Mouse (Mus musculus) thymus, postnatal 0 days (tissue): Measurements from ENCODE around the gene Imp4. TPM values are rescaled to one million over a fixed set of nuclear protein-coding genes. Genes with fewer than 3 reads are reported as not detected.
"Not testable (repeated sequence)": the region's sequence is repeated elsewhere in the genome, so short reads cannot be mapped to it uniquely, and the experiment has no call there.

Experiments
- DNase-seq: peaks from one replicate; pipeline ENCODE4 v3.0.0-alpha.2; 2015; ENCODE audit warnings: low spot score
- polyA plus RNA-seq: library from polyadenylated mRNA; unstranded; fragments of >200 nt; fragmentation: Nextera tagmentation; extraction: Ambion mirVana; gene quantifications from 2 replicates; pipeline ENCODE4 v1.2.1, GENCODE M21; 2015

Gene Imp4
- polyA plus RNA-seq, result 98.7 and 108 TPM in 2 replicates

DNA sequence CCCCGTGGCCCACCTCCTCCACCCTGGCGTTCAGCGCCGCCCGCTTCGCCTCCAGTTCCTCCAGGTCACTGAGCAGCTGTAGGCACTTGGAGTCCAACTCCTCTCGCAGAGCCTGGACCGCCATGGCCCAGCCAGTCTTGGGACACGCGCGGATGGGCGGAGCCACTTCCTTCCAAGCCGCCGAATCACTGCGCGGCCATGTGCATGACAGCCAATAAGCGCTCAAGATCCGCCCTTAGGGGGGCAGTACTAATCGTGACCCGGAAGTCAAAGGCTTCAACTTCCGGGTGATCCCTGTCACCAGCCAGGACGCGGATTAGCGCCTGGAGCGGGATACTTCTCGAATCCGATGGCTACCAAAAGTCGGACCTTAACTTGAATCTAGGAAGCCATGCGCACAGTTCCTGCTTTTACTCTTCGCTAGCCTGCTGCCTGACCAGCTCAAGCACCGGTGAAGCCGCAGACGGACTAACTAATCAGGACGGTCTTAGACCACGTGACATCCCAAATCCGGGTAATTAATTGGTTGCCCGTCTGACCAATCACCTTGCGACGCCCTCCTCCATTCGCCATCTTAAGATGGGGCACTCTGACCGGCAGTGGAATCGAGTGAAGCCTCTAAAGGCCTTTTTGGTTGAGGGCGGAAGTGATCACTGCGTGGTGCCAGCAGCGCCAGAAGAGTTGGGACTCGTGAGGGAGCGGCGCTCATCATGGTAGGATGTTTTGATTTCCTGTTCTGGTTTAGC lies at the start of gene Imp4, which contains the start of gene Ccdc115:
Imp4 (plus strand) TSS at position 637 of the 746 bp plus-strand sequence.
Ccdc115 (minus strand) TSS at position 458 of the 746 bp plus-strand sequence.
- peak; percentile 98 for DNase-seq

DNA sequence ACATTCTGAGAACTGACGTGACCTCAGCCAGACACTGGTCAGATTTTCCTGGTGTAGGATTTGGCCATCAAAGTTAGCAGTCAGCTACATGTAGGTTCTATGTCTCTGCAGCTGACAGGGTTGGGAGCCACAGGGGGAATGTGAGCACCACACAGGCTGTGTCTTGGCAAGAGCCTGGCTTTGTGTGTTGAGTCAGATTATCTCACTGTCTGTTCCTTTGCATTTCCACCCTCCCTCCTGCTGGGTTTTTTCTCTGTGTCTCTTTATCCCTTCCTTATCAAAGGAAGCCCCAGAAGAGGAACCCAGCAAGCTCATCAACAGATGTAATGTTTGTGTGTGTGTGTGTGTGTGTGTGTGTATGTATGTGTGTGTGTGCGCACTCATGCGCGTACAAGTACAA lies 43.3 kb upstream of the Imp4 start:
- no peak for DNase-seq

DNA sequence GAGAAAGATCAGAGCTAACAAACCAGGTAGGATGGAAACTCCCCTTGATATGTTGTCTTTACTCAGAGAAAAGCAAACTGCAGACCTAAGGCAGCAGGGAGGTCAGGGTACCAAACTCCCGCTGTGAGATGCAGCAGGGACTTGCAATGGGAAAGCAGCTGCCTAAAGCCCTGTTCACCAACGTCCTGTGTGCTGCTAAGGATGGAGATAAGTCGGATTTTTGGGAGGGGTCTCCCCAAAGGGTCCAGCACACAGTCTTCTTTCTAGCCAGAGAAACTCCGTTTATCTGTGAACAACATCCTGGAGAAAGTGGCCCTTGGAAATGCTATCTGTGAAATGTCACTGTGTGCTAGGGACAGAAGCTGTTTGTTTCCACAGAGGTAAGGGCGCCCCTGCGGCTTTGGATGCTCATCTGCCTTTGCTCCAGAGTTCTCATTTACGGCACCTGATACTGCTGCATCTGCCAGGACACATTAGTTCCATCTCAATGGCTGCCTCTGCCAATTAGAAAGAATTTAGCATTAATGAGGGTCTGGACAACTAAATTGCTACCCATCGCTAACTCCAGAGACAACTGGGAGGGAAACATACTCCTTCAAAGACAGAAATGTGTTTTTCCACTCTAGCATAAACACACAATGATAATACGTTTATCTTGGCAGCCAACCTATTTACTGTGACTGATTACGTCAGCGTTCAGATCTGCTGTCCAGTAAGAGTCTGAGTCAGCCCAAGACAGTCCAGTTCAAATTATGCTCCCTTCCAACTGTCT lies 40.3 kb upstream of the Imp4 start:
- DNase-seq, result no peak

DNA sequence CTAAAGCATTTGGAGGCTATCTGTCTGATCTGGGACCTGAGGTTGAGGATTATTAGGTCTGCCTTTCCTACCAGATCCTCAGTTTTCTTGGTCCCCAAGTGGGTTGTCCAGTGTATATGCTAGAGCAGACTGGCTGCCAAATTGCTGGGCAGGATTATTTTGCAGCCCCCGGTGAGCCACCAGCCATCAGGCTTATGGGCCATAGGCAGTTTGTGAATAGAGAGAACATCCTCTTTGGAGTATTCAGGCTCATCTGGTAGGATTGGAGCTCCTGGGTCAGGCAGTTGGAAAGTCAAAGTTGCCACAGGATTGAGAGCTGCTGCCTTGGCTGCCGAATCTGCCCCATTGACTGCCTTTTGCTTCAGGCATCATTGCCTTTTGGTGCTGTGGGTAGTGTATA lies 11.2 kb upstream of the Imp4 start:
- no peak for DNase-seq

DNA sequence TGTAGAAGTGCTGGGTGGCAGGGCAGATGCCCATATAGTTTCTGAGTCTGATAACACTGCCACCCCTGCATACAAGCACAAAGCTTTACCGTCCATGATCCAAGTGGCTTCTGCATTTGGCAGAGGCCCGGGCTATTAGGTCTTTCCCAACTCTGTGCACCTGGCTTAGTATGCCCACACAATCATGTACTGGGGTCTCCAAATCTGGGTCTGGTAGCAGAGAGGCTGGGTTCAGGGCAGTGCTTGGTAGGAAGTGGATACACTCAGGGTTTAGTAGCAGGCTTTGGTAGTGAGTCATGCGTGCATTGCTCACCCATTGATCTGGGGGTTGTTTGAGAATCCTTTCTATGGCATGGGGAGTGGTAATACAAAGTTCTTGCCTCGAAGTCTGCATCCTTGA lies 10.4 kb upstream of the Imp4 start:
- DNase-seq, result no peak

DNA sequence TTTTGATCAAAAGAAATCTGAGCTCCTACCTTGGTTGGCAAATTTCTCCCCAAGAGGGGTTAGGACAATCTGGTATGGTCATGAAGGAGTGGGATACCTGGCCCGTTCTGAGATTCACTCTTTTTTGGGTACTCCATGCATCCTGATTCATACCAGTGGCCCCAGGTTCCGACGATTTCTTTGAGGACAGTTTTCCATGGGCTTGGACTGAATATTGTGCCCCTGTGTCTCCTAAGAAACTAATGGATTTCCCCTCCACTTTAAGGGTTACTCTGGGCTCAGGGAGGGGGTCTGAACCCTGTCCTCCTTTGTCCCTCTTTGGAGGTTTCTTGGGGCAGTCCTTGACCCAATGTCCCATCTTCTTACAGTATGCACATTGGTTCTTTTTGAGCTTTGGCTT lies 8.7 kb upstream of the Imp4 start:
- no peak for DNase-seq

DNA sequence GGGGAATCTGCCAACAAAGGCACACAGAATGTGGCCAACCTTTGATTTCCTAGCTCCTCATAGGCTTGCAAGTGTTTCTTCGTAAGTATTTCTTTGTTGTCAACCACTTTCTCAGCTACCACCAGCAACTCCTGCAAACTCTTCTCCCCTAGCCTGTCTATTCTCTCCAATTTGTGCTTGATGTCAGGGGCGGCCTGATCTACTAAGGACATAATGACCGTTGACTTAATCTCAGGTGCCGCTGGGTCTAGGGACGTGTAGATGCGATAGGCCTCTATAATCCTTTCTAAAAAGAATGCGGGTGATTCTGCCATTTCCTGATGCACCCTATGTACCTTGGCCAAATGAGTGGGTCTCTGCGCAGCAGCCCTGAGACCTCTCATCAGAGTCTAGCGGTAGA lies 8.2 kb upstream of the Imp4 start:
- no peak for DNase-seq

DNA sequence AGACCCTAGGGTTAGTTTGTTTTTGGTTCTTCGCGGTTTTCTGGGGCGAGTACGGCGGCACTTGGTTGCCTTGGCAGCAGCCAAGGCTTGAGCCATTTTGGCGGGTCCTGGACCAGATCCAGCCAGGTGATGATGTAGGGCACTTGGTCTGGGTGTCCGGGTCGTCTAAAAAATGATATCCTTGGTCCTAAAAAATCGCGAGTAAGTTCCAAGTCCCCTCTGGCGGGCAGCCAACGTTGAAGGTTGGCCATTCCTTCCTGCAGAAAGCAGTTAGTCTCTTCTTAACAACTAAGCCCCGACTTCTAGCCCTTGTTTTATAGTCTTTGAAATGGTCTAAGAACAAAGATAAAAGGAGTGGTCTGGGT lies 7.3 kb upstream of the Imp4 start:
- DNase-seq, result no peak

DNA sequence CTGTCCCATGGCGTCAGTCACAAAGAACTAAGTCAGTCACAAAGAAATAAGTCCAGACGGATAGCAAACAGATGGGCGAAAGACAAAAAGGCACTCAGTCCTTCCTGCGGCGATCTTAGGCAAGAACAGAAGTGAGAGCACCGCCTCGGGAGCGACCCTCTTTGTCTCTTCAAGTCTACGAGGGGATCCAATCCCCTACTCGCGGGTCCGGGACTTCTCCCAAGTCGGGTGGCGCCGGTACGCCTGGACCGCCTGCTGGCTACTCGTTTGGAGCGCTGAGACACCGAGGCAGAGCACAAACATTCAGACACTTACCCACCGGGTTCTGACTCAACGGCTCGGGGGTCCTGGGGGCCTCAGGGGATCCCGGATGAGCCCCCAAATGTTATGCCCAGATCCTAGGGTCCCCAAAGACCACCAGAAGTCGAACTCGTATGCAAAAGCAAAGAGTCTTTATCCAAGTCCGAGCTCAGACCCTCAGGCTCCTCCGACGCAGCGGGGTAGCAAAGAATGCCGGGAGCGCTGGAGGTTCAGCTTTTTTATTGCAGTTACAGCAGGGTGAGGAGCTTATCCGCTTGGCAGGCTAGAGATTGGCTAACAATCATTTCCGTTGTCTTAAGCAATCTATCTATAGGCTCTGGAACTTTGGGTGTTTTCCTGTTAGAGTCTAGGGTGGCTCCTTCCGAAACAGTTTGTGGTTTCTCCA lies 6.7 kb upstream of the Imp4 start:
- peak; percentile 71 for DNase-seq

DNA sequence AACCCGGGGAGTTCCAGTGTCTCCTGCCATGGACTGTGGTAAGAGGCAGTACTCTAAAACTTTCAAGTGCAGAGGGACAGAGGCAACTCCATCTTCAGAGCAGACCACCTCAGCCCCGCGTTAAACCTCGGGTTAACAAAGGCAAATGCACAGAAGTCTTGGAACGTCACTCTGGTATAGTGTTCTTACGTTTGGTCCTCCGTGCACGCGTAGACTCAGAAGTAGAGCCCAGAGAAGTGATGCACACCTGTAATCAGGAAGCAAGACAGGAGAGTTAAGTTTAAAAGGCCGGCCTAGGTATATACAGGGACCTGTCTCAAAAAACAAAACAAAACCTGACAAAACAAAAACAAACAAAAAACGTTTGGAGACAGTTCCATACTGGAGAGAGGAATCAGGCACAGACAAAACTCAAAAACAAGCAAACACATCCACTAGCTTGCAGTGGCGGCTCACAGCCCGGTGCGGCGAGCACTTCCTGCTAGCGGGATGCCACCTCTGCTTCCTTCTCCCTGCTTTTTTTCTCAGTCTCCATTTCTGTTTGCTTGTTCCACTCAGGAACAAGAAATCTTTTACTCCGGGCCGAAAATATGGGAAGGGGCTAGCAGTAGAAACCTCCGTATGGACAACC lies 5.6 kb upstream of the Imp4 start:
- DNase-seq, result peak; percentile 59

DNA sequence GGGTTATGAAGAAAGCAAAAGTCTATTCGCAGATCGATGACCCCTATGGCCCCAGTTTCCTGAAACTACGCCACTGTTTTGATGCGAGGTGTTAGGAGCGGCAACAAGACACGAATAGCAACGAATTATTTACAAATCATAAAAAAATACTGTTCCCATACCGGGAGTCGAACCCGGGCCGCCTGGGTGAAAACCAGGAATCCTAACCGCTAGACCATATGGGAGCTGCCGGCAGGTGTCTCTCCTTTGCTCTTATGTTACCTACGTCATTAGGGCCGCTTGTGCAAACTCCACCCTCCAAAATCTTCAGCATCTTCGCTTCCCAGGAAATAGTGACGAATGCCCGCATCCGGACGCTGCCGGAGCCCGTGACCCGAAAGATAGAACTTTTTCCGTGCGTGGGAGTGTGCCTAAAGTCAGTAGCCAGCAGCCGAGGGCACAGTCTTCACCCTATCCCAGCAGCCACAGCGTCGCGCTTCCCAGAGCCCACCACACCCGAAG lies 4.9 kb upstream of the Imp4 start:
- DNase-seq, result peak; percentile 89

DNA sequence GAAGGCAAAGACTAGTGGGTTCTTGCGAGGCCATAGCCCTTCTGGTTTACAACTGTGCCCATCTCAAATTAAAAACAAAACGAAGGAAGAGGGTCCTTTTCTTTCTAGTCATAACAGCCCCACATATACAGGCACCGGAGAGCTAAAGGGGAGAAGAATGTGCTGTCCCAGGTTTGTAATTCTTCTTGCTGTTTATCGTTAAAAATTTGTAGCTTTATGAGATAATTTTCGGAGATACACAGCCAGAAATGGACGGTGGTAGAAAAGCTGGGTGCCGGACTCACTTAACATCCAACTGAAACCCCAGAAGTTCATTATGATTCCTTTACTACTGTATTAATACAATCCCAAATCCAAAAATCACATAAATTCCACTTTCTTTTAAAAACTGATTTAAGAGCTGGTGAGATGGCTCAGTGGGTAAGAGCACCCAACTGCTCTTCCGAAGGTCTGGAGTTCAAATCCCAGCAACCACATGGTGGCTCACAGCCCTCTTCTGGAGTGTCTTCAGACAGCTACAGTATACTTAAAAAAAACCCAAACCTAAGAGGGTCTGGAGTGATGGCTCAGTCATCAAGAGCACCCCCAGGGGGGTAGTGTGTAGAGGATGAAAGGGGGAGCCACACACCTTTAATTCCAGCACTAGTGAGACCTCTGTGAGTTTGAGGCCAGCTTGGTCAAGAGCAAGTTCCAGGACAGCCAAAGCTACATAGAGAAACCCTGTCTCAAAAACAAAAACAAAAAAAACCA lies 4.1 kb upstream of the Imp4 start:
- no peak for DNase-seq

DNA sequence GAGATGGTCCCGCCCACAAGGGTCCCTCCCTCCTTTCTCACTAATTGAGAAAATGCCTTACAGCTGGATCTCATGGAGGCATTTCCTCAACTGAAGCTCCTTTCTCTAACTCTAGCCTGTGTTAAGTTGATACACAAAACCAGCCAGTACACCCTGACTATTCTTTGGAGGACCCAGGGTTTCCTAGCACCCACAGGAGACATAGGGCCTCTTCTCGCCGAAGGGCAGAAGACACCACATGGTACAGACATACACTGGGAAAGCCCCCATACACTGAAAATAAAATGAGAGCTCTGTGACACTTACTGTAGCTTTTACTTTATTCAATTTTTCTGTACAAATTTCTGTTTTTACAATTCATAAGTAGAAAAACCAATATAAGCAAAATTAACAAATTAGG lies 3.3 kb upstream of the Imp4 start:
- DNase-seq, result no peak

DNA sequence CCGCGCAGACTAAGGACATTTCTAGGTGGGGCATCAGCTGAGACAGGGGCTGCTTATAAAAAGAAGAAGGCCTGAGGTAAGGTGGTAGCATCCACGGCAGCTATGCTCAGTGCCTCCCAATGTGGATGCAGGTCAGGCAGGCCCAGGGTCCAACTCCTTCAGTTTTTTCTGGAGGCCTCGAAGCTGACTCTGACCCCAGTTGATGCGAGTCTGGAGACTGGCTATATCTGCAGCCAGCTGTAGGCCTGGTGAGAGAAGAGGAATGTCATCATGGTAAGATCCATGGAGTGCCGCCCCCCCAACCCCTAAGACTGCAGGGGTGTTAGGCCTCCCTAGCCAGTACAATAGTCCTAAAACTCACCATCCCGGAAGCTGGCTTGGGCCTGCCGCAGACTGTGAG lies 2.3 kb upstream of the Imp4 start:
- DNase-seq, result not testable (repeated sequence)

DNA sequence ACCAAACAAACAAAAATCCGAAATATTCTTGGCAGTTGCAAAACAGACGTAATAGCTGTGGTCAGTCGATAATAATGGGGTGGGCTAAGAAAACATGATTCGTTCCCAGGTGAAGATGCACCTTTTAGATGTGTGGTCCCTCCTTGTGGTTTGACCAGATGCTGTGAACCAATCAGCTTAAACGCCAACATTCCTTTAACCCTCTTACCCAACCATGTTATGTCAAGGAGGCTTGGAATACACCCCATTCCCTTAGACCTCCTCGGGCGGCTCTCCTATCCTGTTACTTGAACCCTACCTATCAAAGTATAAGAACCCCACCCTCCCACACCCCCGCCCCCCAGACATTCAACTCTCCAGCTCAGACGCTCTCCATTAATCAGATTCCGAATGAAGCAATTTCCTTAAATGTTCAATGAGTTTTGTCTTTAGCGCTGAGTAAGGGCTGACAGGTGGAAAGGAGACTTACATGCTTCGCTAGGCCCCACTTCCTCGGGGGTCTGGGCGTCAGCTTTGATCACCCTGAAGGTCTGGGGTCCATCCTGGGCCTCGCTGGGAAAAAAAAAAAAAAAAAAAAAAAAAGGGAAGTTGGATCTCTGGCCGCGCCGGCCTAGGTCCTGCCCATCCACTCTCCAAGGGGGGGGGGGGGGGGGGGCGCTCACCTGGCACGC lies 1.1 kb upstream of the Imp4 start:
- DNase-seq, result no peak

DNA sequence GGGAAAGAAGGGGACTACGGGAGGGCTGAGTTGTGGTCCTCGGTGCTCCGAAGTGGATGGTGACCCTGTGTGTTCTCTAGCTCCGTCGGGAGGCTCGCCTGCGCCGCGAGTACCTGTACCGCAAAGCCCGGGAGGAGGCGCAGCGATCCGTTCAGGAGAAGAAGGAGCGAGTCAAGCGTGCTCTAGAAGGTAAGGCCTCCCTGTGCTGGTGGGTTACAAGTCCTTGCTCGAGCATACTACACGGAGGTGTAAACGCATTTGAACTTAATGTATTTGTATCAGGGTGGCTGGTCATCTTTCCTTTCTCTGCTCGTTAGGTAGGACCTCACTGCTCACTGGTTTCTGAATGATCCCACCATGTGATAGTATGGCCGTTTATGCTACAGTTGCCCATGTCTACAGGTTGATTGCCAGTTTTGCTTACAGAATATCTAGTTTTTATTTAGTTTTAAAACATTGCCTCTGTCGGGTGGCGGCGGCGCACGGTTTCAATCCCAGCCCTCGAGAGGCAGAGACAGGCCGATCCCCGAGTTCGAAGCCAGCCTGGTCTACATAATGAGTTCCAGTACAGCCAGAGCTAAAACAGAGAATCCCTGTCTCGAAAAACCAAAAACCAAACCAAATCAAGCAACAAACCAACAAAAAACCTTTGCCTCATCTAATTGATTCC lies 445 bp downstream of the Imp4 start:
- no peak for DNase-seq

DNA sequence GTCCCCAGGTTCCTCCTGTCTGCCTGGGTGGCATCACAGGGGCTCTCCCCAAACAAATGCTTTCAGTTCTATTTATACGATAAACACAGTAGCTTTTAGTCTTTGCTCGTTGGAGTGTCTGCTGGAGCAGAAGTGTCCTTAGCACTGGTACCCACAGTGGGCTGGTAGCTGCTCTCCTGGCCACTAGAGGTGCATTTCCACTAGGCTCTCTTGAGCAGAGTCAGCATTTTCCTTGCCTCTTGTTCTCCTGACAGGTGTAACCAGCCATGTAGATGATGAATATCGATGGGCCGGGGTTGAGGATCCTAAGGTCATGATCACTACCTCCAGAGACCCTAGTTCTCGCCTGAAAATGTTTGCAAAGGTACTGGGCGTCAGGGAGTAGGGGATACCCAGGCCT lies 3.5 kb downstream of the Imp4 start:
- no peak for DNase-seq

DNA sequence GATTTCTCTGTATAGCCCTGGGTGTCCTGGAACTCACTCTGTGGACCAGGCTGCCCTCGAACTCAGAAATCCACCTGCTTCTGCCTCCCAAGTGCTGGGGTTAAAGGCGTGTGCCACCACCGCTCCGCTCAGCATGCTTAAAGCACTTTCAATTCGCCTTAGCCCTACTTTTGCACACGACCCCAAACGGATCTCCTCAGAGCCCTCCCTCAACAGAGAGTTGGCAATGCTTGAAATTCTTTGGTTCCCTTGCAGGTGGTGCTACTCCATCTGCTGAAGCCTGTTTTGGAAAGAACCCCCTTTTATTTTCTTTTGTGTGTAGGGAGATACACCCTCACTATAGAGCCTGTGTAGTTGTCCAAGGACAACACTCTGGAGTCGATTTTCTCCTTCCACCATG lies 18.8 kb downstream of the Imp4 start:
- DNase-seq, result peak; percentile 64

DNA sequence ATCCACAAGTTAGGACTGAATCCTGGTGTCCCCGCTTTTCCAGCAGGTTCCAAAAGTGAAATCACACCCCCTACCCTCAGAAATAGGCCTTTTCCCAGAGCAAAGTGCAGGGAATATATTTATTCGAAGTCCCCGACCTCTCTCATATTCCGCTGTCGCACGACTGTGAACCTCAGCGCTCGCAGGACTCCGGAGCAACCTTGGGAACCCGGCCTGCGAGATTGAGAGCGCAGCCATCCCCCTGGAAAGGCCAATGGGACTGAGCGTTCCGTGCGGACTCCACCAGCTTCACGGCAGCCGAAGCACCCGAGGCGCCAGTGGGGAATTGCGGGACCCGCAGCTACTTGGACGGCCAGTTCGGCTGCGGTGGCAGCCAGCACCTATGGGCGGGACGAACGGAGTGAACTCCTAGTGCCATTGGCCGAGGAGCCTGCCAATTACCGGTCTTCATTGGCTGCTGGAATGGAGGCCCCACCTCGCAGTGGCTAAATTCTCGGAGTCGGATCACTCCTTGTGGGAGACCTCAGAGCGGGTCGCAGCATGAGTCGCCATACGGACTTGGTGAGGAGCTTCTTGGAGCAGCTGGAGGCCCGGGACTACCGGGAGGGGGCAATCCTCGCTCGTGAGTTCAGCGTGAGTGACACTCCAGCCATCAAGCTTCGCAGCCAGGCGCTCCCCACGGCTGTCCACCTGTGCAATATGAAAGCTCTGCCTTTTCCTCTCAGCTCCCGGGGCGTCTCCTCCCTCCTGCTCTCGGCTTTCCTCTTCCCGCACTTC lies 19.8 kb downstream of the Imp4 start, which contains the start of gene Ptpn18:
Ptpn18 (plus strand) TSS at position 479 of the 777 bp plus-strand sequence.
- peak; percentile 84 for DNase-seq
